Mouse (Mus musculus) G1E (cell line): Measurements from ENCODE around the gene Hrh2.

Experiments
- CTCF ChIP-seq: IDR thresholded peaks from 2 replicates; pipeline ENCODE4 v1.5.1; 2012; ENCODE audit warnings: low read depth, low read length, inconsistent platforms, mixed read lengths
- GATA1 ChIP-seq: IDR thresholded peaks from 2 replicates; pipeline ENCODE4 v1.6.1; 2012; ENCODE audit warnings: borderline replicate concordance, low read length, inconsistent platforms, mixed read lengths
- GATA2 ChIP-seq: IDR thresholded peaks from 2 replicates; pipeline ENCODE4 v1.6.1; 2012; ENCODE audit warnings: low read depth, low read length, inconsistent platforms, borderline replicate concordance
- TAL1 ChIP-seq: conservative IDR thresholded peaks from 2 replicates; pipeline ENCODE4 v1.6.1; 2012; ENCODE audit warnings: low read depth, low read length, inconsistent platforms, mixed read lengths

DNA sequence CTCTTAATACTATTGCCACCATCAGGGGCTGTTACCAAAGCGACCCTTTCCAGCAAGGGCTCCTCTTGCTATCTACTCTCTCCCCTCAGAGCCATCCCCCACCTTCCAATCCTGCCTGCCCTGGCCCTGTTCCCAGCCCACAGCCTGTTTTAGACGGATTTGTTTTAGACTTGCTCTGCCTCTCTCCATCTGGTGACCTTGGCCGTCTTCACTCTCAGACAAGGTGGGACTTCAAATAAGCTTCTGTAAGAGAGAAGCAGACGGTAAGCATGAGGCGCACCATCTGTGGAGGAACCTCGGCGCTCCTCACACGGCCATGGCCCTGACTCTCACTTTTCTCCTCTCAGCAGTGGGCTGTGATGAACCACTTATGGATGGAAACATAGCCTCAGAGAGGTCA is 10.5 kb downstream of the Hrh2 start:
- TF ChIP-seq CTCF: no peak
- TF ChIP-seq GATA1: no peak
- TF ChIP-seq TAL1: no peak
- no peak for TF ChIP-seq GATA2
